Mouse (Mus musculus): ENCODE results near the gene Ptprd.
"Not testable (repeated sequence)": the region's sequence is repeated elsewhere in the genome, so short reads cannot be mapped to it uniquely, and the experiment has no call there.

Ptprd gene

DNA sequence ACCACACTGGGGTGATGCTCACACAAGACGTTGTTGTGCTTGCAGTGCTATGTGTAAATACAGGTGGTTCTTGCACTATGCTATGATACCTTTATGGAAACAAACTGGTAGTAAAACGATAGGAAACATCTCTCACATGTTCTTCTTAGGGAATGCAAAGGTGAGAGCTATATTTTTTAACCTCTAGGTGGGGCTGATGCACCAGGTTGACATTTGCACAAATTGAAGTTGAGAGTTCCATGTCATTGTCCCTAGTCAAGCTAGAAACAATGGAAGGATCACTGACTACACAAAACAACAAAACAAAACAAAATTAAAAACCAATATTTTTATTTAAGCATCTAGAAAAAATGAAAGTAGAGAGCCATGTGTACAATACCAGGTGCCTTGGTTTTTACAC is 250.1 kb downstream of the Ptprd start:
- peak; percentile 12 for DNase-seq (ENCODE audit: extremely low spot score, low read depth, low spot score)

DNA sequence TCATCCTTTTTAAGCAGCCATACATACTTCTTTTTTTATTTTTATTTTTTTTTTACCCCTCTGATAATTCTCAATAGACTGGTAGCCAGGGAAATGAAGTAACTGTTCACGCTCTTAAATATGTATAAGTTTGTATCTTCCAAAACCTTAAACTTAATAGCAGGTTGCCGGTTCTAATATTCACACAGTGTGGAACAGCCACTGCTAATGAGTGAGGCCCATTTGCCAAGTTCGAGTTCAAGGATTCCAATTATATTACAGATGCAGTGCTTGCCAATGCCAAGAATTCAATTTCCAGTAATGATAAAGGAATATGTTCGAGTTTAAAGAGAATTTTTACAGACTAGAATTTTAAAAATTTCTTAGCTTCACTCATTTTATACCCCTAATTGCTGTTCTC is 322.3 kb downstream of the Ptprd start:
- DNase-seq (ENCODE audit: extremely low spot score, low read depth, low spot score): no peak

DNA sequence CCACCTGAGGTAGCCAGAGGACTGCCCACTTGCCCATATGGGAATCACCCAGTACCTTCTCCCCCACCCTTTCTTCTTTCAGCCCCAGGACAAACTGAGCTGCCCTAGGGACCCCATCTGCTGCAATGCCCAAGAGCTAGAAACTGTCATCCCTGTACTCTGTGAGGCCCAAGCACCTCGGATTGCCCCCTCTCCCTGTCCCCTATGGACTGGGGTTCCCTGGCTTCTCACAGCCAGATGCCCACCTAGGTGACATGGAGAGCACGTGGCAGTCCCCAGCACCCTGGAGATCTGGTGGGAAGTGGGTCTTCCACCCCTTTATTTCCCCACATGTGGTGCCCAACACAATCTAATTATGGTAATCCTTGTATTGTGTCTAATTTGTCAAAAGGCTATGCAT is 331.5 kb downstream of the Ptprd start:
- DNase-seq (ENCODE audit: extremely low spot score, low read depth, low spot score): no peak

DNA sequence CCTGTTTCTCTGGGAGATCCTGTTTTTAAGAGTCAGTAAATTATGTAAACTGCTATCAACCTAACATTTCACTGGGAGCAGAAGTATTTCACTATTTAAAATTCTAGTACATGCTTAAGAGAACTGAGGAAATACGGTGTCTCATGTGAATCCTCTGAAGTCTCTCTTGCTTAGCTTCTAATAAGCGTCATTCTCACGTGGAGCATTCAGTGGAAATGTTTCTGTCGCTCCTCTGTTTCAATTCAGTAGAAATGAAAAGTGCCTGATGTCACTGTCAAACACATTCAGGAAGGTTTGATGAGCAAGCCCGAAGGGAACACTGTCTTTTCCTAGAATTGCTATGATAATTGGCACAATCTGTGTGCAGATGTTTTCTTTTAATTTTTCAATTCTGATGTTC is 350.5 kb downstream of the Ptprd start:
- DNase-seq (ENCODE audit: extremely low spot score, low read depth, low spot score): no peak

DNA sequence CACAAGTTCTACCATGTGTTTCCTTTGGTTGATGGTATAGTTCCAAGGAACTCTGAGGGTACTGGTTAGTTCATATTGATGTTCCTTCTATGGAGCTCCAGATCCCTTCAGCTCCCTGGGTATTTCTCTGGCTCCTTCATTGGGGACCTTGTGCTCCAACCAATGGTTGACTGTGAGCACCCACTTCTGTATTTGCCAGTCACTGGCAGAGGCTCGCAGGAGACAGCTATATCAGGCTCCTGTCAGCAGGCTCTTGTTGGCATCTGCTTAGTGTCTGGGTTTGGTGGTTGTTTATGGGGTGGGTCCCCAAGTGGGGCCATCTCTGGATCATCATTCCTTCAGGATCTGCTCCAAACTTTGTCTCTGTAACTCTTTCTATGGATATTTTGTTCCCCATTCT is 414.4 kb downstream of the Ptprd start:
- not testable (repeated sequence) for DNase-seq (ENCODE audit: extremely low spot score, low read depth, low spot score)

DNA sequence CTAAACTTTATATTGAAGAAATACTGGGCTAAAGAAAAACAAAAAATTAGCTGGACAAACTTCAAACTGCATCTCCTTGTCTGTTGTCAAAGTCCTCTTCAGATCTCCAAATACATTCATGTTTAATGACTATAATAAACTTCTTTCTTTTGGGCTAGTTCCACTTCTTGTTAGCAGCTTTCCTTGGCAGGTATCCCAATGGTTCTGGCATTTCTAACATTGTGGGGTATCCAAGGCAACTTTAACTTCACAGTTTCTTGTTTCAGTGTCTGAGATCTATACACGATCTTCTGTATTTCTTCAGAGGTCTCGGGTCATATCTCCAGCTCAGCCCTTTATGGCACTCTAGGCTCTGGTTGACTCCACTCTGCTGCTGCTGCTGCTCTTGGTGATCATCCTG is 434.5 kb downstream of the Ptprd start:
- no peak for DNase-seq (ENCODE audit: extremely low spot score, low read depth, low spot score)

DNA sequence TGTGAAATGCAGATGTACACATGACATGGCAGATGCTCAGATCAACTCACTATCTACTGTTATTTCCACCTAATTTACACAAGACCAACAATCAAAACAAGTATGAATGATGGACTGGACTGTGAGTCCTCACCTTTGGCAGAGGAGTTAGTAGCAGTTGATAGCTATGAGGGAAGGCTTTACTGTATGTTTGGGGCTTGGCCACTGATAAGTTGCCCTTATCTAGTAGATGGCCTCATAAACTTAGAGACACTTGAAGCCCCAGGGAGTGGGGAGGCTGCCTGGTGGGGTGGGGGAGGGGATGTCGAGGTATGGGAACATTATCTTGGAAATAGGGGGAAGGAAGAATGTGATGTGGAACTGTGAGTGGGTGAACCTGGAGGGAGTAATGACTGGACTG is 448.0 kb downstream of the Ptprd start:
- DNase-seq (ENCODE audit: extremely low spot score, low read depth, low spot score): no peak

DNA sequence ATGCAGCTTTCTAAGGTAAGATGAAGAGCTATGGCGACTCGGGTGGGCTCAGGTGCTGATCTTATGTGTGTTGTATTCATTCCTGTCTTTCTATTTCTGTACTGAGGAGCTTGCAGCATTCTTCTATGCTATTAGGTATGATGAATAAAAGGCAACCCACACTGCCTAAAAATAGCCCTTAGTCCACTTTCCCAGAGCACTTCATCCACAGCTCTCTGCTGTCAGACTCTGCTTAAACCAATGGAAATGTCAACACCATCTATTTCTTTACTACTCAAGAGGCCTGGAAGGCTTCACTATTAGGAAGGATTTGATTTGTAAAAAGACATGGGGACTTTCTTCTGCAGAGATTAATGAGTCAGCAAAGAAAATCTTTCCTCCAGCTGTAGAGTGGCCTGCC is 468.4 kb downstream of the Ptprd start:
- DNase-seq (ENCODE audit: extremely low spot score, low read depth, low spot score): no peak

DNA sequence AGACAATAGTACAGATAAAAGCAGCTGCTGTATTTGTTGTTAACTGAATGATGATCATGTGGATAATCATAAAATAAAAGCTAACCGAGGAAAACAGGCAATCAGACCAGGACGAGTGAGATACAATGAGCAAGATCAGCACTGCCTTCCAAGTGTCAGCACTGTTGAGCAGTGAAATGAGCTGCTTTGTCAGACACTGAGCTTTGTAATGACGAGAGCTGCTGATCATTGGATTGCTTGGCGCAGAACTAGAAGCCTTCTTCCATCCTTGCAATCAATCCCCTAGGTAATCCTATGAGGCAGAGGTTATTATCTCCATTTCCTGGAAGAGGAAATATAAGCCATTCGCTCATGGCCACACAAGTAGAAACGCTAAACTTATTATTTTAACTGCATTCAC is 489.9 kb downstream of the Ptprd start:
- no peak for DNase-seq (ENCODE audit: extremely low spot score, low read depth, low spot score)

DNA sequence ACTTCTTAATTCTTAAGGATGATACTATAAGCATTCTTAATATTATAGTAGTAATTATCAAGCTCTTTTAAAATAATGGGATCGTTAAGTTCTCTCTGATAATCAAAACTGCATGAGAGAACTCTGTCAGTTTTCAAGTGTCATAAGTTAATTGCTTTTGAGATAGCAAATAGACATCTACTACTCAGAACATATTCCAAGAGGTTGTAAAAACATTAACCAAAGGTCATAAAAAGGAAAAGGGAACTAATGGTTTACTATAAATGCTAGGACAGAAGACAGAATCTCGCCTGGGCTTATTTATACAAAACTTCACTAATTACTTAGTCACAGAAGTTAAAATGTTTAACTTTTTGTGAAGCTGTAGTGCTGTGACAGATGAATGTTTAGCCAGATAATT is 494.0 kb downstream of the Ptprd start:
- no peak for DNase-seq (ENCODE audit: extremely low spot score, low read depth, low spot score)

DNA sequence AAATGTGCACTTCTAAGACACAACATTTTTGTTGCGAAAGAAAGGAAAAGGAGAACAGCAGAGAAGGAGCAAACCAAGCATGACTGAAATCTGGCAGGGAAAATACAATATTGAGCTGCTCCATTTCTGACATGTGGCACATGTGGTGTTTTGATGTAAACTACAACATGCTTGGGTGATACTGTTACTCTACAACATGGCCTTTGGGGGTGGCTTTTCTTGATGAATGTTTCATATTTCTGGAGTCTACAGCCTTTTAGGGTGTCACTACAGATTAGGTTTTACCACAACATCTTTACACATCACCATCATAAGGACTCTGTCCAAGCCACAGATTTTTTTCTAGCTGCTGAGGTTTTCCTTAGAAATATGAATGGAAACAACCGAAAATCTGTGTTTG is 501.5 kb downstream of the Ptprd start:
- DNase-seq (ENCODE audit: extremely low spot score, low read depth, low spot score): no peak

DNA sequence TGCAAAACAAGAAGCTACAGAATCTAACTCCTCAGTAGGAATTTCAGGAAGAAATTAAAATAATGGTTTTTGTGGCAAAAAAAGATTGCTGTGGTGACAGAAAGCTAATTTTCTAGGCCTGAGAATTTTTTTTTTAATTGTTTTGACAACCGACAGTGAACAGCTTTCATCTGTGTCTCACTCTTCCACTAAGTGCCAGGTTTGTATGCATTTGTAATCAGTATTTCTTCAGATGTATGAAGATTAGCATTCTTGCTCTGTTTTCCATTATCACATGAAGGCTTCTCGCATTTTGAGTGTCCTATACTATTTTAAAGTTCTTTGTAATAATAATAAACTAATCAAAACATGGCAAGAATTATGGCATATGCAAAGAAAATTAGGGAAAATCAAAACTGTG is 513.5 kb downstream of the Ptprd start:
- DNase-seq (ENCODE audit: extremely low spot score, low read depth, low spot score): no peak

DNA sequence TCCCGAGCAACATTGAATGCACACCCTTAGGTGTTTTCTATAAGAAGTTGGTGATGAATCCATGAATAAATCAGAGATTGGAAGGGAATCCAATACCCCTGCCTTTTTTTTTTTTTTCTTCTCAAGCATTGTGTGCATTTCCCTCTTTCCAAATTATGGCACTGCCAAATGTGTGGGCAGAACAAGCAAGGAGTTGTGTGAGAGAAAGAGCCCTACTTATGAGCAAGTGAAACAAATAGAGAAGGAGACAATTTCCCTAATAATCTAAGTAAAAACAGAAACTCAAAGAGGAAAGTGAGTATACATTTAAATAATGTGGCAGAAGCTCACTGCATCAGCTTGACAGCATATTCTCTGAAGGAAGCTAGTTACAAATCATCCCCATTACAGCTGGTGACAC is 536.0 kb downstream of the Ptprd start:
- no peak for DNase-seq (ENCODE audit: extremely low spot score, low read depth, low spot score)

DNA sequence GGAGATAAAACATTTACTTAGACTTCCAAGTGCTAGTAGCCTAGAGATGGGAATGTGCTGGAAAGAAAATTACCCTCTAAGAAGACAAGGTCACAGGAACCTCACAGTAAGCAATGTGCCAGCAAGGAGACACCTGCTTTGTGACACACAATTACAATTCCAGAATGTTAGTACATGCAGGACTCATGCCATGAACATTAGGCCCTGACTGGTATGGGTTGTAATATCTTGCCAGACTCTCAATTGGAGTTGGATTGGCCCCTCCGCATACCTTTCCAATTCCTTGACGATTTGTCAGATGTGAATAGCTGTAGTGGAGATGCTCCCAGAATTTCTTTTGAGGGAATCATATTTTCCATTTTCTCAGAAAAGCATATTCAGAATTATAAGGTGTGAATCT is 547.0 kb downstream of the Ptprd start:
- DNase-seq (ENCODE audit: extremely low spot score, low read depth, low spot score): no peak

DNA sequence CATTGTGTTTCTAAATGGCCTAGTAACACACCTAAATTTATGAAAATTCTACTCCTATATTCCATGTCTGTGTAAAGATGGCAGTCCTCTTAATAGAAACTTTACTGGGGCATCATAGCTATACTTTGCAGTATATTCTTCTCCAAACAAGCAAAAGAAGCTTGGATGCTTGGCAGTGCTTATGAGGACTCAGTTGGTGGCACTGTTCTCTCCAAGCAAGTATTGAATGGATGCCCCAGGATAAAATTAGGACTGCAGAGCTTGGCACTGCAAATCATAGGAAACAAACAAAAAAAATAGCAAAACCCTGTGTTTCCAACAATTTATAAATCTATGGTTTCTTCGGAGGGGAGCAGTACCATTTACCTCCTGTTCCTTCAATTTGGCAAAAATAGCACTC is 549.5 kb downstream of the Ptprd start:
- DNase-seq (ENCODE audit: extremely low spot score, low read depth, low spot score): no peak

DNA sequence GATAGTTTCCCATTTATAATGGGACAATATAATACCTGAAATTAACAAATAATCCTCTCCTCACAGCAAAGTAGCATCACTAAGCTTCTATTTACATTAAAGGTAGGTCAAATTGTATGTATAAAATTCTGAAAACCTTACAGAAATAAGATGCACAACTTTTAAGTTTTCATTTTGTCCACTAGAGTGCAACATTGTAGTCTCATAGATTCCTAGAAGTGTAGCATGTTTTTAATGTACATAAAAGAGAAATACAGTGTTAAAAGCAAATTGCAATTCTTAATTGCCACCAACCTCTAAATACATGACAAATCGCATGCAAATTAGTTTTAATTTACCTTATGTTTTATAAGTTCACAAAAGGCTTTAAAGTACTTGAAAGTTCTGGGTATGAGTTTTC is 556.1 kb downstream of the Ptprd start:
- no peak for DNase-seq (ENCODE audit: extremely low spot score, low read depth, low spot score)

DNA sequence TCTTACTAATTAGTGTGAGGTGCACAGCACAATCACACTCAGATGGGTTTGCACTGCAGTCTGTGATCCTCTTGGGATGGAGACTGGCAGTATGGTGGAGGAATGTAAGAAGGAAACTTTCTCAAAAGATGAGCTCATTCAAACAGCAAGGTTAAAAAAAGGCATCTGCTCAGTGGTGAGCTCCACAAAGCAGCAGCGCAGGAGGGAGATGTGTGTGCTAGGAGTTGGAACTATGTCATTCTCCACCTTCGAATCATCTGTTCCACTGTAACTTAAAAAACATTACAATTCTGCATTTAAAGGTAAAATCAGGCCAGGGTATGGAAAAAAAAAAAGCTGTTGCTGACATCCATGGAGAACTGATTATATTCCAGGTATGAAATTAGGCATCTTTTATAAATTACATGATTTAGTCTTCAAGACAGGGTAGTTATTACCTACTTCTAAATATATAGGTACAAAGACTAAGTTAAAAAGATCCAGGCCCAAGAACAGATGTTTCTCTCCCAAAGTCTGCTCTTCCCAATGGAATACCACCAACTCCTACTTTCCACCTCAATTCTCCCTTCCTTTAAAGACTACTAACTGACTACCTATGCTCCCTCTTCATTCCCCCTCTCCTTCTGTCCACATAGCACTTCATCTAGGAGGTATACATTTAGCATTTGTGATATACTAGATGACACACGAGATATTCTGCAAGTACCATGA is 562.0 kb downstream of the Ptprd start:
- DNase-seq (ENCODE audit: extremely low spot score, low read depth, low spot score): no peak

DNA sequence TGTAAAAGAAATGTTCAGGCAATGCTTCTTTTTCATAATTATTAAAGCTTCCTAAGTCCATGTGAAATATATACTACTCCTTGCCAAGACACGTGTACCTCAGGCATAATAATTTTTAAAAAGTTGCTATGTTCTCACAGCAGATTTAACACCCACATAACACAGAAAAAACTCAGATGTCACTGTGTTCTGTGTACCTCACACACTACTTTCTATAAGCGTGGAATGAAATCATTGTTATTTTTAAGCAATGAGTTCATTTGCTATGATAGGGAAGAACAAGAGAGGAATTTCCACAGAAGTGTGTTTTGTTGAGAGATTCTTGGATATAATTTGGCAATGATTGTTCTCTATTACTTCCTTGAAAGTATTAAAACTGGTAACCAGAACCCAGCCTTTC is 562.9 kb downstream of the Ptprd start:
- no peak for DNase-seq (ENCODE audit: extremely low spot score, low read depth, low spot score)

DNA sequence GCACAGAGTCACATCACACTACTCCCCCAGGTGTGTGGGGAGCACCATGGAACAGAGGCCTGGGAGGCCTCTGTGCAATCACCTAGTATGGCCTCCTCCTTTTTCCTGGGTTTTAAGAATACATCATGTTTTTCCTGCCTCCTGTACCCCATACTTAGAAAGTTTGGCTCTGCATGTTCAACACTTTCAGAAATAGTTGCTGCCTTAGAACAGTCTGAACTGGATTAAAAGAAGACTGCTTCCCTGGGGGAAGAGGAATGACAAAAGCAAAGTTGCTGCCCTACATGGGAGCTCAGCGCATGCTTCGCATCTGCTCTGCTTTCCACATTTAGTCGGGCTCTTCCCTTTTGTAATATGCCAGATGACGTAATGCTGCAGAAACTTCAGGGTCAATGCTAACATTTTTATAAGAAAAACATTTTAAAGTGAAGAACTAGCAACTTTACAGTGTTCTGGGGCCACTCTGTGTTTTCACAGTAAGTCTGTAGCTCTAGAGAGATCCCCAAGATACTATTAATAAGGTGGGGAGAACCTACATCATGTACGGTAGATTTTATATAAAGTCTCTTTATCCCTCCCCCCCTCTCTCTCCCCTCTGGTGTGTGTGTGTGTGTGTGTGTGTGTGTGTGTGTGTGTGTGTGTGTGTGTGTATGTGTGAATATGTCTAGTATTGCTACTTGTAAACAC is 564.2 kb downstream of the Ptprd start:
- DNase-seq (ENCODE audit: extremely low spot score, low read depth, low spot score): no peak

DNA sequence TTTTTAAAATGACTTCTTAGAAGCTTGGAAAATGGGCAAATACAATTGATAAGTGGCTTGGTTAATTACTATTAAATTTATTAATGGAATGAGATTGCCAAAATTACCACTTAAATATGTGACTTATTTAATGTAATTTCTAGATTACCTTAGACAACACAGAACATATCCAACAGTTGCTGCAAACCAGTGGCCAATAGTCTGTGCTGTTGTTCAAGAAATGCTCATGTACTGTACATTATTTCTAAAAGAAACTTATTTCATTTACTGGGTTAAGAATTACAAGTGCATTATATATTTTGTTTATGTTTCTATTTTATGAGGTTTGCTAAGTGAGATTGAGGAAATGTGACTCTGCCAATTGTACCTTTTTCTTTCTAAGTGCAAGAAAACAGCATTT is 567.3 kb downstream of the Ptprd start:
- DNase-seq (ENCODE audit: extremely low spot score, low read depth, low spot score): no peak

DNA sequence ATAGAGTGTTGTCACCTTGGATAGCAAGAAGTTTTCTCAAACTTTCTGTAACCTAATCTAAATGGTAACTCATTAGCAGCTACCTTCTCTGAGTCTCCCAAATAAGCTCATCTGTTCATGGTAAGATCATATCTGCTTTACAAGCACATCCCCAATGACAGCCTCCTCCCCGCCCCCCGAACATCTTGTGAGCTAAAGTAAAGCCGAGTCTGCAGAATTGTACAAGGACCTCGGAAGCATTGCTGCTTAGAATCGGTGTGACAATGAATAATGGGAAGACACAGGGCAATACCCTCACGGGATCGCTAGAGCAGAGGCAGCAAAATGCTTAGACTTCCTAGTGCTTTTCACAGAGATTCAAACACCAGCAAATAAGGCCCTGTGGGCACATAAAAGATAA is 571.7 kb downstream of the Ptprd start:
- no peak for DNase-seq (ENCODE audit: extremely low spot score, low read depth, low spot score)

DNA sequence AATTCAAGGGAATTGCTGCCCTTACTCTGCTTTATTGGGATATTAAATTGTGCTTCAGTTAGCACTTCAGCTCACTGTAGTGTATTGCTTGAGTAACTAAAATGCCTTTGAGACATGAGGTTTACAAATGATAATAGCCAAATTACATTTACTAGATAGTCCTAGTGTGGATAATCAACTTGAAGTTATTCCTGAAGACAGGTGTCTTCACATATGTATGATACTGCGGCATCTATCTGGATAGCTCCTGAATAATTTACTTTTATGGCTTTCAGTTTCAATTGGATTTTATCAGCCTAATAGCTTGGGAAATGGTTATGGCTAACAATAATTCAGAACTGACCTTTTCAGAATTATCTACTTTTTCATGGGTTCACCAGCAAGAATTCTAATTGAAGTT is 598.6 kb downstream of the Ptprd start:
- DNase-seq (ENCODE audit: extremely low spot score, low read depth, low spot score): no peak

DNA sequence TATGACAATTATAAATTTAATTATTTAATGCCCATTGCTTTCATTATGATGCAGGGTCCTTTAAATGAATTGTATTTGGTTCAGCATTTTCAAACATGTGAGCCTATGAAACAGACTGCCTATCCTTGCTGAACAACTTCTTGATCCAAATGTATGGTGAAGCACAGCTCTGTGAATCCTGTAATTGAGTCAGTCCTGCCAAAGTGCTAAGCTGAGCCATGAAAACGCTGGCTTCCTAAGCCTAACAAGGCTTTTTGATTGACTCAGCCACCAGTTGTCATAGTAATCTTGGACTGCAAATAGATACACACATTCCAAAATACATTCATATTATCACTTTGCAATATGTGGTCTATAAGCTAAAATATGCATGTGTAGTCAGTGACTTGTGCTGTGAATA is 625.1 kb downstream of the Ptprd start:
- no peak for DNase-seq (ENCODE audit: extremely low spot score, low read depth, low spot score)
